Mouse (Mus musculus) yolk sac, embryonic 10.5 days (tissue): ENCODE results near the gene Gm49416.

ENCODE experiments used
- DNase-seq: peaks from one replicate; pipeline ENCODE4 v3.0.0-alpha.2; 2017; ENCODE audit warnings: low spot score

The Gm49416 gene

GRCm38 (mm10) chr19:8920073-8920736 is 31.5 kb downstream of the Gm49416 start, which contains the start of gene B3gat3:
Gene B3gat3 (plus strand): TSS chr19:8920374.
- peak; percentile 97 for DNase-seq

- DNase-seq, result peak; percentile 60
Observed at GRCm38 (mm10) chr19:8920836-8921291, 32.1 kb downstream of the Gm49416 start.

- no peak for DNase-seq
Observed at GRCm38 (mm10) chr19:8921741-8922140, 33.0 kb downstream of the Gm49416 start.

- DNase-seq, result no peak
Observed at GRCm38 (mm10) chr19:8926766-8927165, 38.0 kb downstream of the Gm49416 start.

- no peak for DNase-seq
Observed at GRCm38 (mm10) chr19:8927891-8928525, 39.3 kb downstream of the Gm49416 start.

- DNase-seq, result no peak
Observed at GRCm38 (mm10) chr19:8928689-8929223, 40.0 kb downstream of the Gm49416 start.

- peak; percentile 93 for DNase-seq
Observed at GRCm38 (mm10) chr19:8929224-8930088, 40.7 kb downstream of the Gm49416 start, which contains the start of the genes Rom1 and Eml3. Gene Rom1 (minus strand): TSS chr19:8929356. Gene Eml3 (plus strand): TSS chr19:8929552.

- no peak for DNase-seq
Observed at GRCm38 (mm10) chr19:8930117-8930516, 41.4 kb downstream of the Gm49416 start.

- DNase-seq, result no peak
Observed at GRCm38 (mm10) chr19:8930771-8931170, 42.0 kb downstream of the Gm49416 start.

- DNase-seq, result no peak
Observed at GRCm38 (mm10) chr19:8936736-8937135, 48.0 kb downstream of the Gm49416 start.

- DNase-seq, result no peak
Observed at GRCm38 (mm10) chr19:8940526-8941133, 51.9 kb downstream of the Gm49416 start.

GRCm38 (mm10) chr19:8941136-8941514 is 52.4 kb downstream of the Gm49416 start:
- DNase-seq, result no peak

- peak; percentile 97 for DNase-seq
Observed at GRCm38 (mm10) chr19:8941515-8942217, 52.9 kb downstream of the Gm49416 start, which contains the start of gene Mta2. Gene Mta2 (plus strand): TSS chr19:8941875.

- DNase-seq, result no peak
Observed at GRCm38 (mm10) chr19:8942276-8942964, 53.7 kb downstream of the Gm49416 start.

GRCm38 (mm10) chr19:8943047-8943446 is 54.3 kb downstream of the Gm49416 start:
- DNase-seq, result no peak

GRCm38 (mm10) chr19:8944062-8944461 is 55.3 kb downstream of the Gm49416 start:
- no peak for DNase-seq

- DNase-seq, result peak; percentile 47
Observed at GRCm38 (mm10) chr19:8944750-8945149, 56.0 kb downstream of the Gm49416 start.
